Mouse (Mus musculus) adrenal gland, adult 2 months (tissue): ENCODE measurements at regions not wholly inside any gene's neighbourhood (a gene's known extent, or its start where the extent isn't known, plus 50 kb on each side); places are given as distances from the start of the nearest gene placed in this dataset.

Experiments
- DNase-seq: peaks from one replicate; pipeline ENCODE4 v3.0.0; 2021

DNA sequence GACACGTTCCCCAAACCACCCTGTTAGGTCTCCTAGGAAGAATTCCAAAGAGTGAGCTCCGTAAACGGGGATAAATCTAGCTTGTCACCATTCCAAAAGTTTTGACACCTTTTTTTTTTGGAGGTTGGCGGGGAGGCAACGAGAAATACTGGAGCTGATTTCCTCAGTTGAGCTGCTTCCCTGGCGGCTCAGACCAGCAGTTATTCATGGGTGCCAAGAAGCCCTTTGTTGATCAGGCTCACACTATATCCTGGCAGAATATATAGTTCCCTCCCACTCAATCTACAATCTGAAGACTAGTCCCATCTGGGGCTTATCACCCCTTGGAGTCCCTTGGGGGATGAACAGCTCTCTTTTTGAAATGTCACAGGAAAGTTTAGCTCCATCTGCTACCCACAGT, 77.5 kb upstream of the Tiam2 start:
- no peak for DNase-seq

DNA sequence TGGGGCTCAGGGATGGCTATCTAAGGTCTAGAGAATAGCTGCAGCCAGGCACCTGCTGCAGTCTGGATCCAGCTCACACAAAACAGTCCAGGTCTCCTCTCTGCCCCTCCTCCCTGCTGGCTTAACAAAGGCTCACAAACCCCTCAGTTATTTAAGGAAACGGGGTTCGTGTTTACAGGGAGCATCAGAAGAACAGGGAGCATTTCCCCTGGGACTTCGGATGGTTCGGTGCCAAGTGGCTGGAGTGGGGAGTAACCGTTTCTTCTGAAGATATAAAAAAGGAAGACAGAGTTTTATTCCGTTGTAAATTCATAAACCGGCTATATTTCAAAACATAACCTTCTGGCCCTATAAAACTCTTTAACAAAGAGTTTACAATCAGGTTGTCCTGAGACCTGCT, 77.1 kb upstream of the Tiam2 start:
- no peak for DNase-seq

DNA sequence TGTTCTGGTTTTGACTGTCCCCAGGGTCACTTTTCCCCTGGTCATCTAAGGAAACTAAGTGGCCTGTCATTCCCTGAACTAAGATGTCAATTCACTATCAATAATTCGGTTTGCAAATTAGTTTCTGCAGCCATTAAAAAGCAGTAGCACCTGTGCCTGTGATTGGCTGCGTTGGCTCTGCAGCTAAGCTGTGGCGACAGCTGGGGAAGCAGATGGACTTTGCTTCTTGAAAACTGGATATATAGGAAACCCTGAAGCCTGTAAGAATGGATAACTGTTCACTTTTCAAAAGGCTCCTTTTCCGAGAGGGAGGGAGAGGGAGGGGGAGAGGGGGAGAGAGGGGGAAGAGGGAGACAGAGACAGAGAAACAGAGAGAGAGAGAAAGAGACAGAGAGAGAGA, 75.2 kb upstream of the Tiam2 start:
- DNase-seq: no peak

DNA sequence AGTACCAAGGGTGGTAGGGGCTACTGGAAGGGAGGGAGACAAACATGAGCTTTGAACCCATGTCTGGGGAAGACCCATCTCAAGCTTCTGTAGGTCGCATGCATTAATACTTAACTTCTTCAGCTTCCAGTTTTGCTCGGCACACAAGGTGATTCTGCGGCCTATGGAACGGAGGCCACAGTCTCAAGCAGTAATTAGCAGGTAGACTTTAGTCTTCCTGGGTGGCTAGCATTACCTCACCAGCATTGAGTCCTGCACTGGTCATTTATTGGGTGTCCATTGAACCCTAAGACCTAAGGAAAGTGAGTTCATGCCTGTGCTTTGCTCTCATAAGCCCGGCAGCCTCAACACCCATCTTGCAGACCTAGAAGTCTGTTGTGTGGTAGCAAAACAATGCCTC, 74.4 kb upstream of the Tiam2 start:
- DNase-seq: no peak

DNA sequence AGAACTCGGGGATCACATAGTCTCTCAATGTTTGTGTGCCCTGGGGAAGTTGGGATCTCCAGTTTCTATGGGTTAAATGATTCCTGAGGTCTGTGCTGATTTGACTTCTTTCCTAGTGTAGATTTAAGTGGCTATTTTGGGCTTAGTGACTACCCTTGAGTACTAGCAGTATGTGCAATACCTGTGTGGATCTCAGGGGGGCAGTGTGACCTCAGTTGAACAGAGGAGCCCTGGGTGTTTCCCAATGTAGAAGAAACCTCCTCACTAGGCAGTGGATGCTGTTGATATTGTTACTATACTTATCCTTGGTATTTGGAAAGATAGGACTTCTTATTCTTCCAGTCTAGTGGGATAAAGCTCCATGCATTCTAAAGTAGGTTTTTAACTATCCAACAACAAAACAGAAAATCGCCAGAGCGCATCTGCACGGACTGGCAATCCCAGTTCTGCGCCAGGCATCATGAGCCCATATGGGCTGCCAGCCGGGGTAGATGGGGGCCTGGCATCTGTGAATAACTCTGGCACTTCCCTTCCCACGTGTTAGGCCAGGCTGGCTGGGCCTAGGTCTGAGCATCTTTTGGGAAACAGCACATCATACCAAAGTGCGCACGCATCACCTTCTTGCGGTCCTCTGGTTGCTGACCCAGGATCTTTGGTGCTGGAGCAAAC, 72.7 kb upstream of the Tiam2 start:
- DNase-seq: peak; percentile 47

DNA sequence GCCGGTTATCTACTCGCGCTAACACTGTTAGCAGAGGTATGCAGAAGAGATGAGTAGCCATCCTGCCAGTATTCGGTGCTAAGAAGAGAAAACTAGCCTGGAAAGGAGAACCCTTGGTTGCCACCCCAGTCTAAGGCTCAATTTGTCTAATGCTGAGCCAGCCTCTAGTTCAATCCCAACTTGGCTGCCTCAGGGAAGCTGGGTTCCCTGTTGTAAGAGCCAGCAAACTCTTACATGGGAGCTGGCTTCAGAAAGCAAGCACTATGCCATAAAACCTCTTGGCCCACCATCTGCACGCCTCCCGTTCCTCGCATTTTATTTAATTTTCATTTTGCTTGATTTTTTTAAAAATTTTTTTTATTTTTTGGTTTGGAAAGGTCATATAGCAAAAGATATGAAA, 69.6 kb upstream of the Tiam2 start:
- no peak for DNase-seq

DNA sequence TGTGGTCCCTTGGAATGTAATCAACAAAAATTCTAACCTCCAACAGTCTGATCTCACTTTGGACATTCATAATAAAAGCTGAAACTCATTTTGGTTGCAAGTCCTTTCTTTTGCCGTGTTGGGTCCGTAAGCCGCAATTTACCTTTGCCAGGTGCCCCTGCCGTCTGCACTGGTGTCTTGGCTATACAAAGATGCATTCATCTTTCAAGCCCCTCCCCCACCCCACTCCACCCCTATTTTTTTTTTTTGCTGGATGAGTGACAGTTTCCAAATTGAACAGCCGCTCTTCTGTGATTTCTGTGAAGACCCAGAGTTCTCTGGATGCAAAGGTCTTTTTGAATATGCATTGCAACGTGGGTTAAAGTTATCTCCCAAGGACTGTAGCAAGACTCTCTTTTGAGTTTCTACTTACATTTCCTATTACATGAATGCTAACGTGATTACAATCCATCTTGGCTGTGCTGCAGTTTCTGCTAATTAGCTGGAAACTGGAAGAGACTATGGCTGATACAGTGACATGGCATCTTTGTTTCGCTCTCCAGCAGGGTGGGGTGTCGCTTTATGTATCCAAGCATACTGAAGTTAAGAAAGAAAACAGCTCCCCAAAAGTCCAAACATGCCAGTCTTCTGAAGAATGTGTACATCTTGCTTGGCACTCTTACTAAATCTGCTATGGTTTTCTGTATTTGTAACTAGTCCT, 67.4 kb upstream of the Tiam2 start:
- DNase-seq: no peak

DNA sequence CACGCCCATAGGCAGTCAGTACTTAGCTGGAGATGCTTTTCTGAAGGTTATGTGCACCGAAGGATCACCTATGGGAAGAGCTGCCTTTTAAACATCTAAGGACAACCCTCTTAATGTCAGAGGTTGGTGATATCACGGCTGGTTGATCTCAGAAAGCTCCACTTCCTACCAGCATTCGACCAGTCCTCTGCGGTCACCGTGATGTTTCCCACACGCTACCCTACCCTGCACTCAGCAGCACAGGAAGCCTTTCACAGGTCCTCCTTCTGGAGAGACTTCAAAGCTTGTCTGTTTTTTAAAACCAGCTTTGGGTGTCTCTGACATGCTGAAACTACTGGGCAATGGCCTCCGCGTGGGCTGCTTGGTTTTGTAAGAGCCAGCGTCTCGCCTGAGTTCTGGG, 65.6 kb upstream of the Tiam2 start:
- no peak for DNase-seq

DNA sequence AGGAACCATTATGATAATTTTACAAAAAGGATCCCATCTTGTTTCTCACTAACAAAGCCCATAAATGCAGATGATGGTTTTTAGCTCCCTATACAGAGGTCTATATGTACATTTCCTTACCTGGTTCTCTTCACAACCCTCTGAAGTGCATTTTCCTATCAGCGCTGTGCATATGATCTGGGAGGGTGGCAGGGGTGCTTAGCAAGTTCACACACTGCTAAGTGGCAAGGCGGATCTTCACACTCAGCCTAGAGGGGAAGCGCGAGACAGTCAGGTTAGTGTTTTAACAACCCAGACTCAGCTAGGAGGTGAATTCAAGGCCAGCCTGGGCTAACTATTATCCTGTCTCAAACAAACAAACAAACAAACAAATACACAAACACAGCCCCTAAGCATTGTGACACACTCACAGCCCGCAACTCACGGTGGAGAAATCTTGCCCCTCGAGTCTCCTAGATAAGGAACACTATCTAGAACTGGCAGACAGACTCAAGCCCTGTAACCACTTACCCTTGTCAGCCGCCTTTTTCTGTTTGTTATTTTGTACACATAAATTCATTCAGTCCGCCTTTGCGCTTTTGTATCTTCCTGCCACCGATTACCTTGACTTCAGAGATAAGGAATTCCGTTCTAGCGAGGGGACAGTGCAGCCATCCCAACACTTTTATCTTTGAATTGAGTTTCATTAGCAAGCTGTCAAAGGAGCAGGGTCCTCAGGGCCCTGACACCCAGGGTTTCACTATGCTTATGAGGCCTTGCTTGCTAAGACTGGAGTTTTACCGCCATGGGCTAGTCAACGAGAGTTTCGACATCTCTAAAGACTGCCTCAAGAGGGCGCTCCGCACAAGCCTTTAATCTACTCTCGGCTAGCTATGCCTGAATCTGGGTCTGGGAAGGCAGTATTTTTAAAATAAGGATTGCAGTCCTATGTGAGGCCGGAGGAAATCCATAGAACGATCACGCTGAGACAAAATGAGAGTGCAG, 53.0 kb upstream of the Tiam2 start:
- DNase-seq: peak; percentile 85

DNA sequence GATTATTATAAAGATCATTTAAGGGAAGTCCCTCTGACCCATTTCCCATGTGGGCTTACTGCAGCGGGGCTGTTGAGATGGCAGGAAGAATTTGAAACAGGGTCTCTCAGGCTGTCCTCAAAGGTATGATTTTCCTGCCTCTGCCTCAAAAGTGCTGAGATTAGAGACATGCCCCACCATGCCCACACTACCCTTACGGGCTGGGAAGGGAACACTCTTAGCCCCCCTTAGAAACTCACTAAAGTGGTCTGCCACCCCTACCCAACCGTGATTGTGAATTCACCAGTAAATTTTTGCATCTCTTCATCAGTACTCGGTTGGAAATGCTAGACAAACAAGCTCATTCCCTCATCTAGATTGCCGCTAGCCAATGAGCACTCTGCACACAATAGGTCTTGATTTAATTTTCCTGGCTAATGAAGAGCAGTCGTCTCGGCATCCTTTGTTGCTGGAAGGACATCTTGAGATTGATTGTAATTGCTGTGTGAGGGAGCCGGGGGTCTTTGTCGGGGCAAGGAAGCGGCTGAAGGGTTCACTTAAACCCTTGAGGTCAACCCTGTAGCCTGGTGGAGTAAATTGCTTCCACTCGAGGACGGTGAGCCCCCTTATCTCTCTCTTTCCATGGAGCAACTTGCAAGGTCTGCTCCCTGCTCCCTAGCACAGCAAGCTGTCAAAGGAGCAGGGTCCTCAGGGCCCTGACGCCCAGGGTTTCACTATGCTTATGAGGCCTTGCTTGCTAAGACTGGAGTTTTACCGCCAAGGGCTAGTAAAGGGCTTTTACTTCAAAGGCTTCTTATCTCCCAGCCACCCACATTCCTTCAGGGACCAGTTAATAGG, 51.7 kb upstream of the Tiam2 start:
- DNase-seq: no peak
